Mouse (Mus musculus) limb, embryonic 11.5 days (tissue): ENCODE results near the gene Cryz. TPM values are rescaled to one million over a fixed set of nuclear protein-coding genes. Genes with fewer than 3 reads are reported as not detected.

Source experiments
- ATAC-seq: fragments of 200-750 bp; cut with Nextera tagmentation; 2 replicates; pipeline ENCODE4 v1.8.0; 2017; ENCODE audit warnings: low read depth; ENCODE audit not compliant: insufficient number of reproducible peaks, low FRiP score, low TSS enrichment
- DNase-seq: peaks from one replicate; pipeline ENCODE4 v3.0.0-alpha.2; 2015; ENCODE audit warnings: low spot score
- H3K27ac ChIP-seq: fragments of 300-500 bp; sonication (generic); replicated peaks from 2 replicates; pipeline ENCODE4 v1.5.1; 2014; ENCODE audit warnings: low read depth, mild to moderate bottlenecking, low read length
- H3K27me3 ChIP-seq: fragments of 300-500 bp; sonication (generic); 2 replicates; pipeline ENCODE4 v1.6.1; 2014; ENCODE audit warnings: mild to moderate bottlenecking, low read length, mixed read lengths; ENCODE audit not compliant: control insufficient read depth, insufficient read depth
- H3K36me3 ChIP-seq: fragments of 300-500 bp; sonication (generic); 2 replicates; pipeline ENCODE4 v1.6.1; 2014; ENCODE audit warnings: mild to moderate bottlenecking, low read length, moderate library complexity, mixed read lengths; ENCODE audit not compliant: control insufficient read depth, insufficient read depth
- H3K4me1 ChIP-seq: fragments of 300-500 bp; sonication (generic); 2 replicates; pipeline ENCODE4 v1.6.1; 2014; ENCODE audit warnings: low read length, mixed read lengths; ENCODE audit not compliant: control insufficient read depth, insufficient read depth
- H3K4me2 ChIP-seq: fragments of 300-500 bp; sonication (generic); 2 replicates; pipeline ENCODE4 v1.6.1; 2014; ENCODE audit warnings: low read depth, mild to moderate bottlenecking, moderate library complexity; ENCODE audit not compliant: severe bottlenecking
- H3K4me3 ChIP-seq: fragments of 300-500 bp; sonication (generic); 2 replicates; pipeline ENCODE4 v1.5.1; 2014; ENCODE audit warnings: low read depth, low read length
- H3K9ac ChIP-seq: fragments of 300-500 bp; sonication (generic); 2 replicates; pipeline ENCODE4 v1.6.1; 2014; ENCODE audit warnings: mild to moderate bottlenecking, low read length
- H3K9me3 ChIP-seq: fragments of 300-500 bp; sonication (generic); 2 replicates; pipeline ENCODE4 v1.6.1; 2016; ENCODE audit warnings: low read length; ENCODE audit not compliant: control insufficient read depth
- WGBS: fragments of 180-500 bp; shearing (Covaris S2); extraction: QIAGEN DNeasy Blood & Tissue Kit; methylation state at CpG from one replicate; pipeline ENCODE4 v1.1.7; 2014; 5-methylcytosine and 5-hydroxymethylcytosine counted together
- polyA plus RNA-seq: library from polyadenylated mRNA; unstranded; fragments of >200 nt; fragmentation: Nextera tagmentation; extraction: Ambion mirVana; gene quantifications from 2 replicates; pipeline ENCODE4 v1.2.1, GENCODE M21; 2014

The Cryz gene
- polyA plus RNA-seq, 1 experiment from 2014 or later: 29.2 TPM

DNA sequence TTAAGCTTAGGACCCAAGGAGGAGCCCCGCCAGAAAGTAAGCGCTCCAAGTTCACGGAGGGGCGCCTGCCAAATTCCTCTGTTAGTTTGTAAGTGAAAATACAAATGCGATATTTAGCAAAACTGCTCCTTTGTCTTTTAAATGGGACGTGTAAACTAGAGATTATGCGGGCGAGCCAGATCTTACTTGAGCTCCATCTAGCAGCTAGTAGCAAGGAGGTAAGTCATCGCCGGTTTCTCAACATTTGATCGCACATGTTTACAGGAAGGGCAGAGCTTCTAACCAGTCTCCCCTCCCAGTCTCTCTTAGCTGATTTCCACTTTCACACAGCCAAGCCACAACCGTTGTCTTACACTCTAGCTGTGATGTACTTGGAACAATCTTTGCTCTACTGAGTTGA is 25.7 kb upstream of the Cryz start:
- Histone ChIP-seq H3K4me2 (peak overlapping the region; percentile 17; the same call in 1 of the 2 replicates), H3K4me3 (no peak overlapping the region), H3K9me3 (no peaks in the 10 kb centered on the region), H3K27me3 (no peaks in the 10 kb centered on the region), H3K36me3 (no peaks in the 10 kb centered on the region), H3K27ac (no peak overlapping the region), H3K4me1 (no peaks in the 10 kb centered on the region), H3K9ac (no peak overlapping the region)
- WGBS: 10% methylated on average over 12 of the region's 12 CpGs
- DNase-seq (peak; percentile 29), ATAC-seq (no peak)

DNA sequence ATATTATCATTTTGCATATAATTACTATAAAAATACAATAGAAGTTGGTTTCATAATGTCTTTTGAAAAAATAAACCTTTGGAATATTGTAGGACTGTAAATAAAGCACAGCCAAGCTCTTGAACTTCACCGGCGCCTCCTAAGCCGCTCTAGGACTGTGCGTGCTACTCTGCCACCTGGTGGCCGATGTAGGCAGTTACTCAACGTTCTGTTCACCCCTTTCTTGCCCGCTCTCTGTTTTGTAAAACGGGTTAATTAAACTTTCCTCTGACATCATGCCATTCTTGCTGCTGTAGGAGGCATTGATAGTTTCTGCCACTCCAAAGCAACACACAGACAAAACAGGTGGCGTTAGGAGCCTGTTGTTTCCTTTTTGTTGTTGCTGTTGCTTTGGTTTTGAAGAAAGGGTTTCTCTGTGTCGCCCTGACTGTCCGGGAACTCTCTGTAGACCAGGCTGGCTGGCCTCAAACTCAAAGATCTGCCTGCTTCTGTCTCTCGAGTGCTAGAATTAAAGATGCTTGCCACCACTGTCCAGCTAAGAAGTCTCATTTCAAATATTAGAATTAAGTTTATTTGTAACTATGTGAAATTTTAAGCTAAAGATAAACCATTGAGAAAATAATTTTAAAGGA is 24.1 kb upstream of the Cryz start:
- Histone ChIP-seq H3K27ac (no peak overlapping the region), H3K27me3 (no peaks in the 10 kb centered on the region), H3K4me2 (no peak overlapping the region), H3K9me3 (no peaks in the 10 kb centered on the region), H3K4me1 (no peaks in the 10 kb centered on the region), H3K4me3 (no peak overlapping the region), H3K9ac (no peak overlapping the region), H3K36me3 (no peaks in the 10 kb centered on the region)
- ATAC-seq (peak; percentile 79), DNase-seq (peak; percentile 89)
- WGBS: 18% methylated on average over 12 of the region's 12 CpGs

DNA sequence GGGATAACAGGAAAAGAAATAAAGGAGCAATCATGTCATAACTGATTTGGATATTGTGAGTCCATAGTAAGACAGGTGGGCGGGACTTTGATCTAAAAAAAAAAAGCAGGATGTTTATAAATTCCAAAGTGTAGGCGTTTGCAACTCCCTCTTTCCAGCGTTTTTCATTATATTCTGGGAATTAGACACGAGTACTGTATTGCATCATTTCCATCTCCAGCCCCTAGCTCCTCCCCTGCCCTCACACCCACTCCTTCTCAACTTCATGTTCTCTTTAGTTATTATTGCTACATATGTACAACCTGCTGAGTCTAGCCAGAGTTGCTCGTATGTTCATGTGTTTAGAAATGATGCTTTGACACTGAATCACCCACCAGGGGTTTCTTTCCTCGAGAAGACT is 22.8 kb upstream of the Cryz start:
- Histone ChIP-seq H3K4me1 (no peaks in the 10 kb centered on the region), H3K4me2 (no peak overlapping the region), H3K4me3 (no peak overlapping the region), H3K9ac (no peak overlapping the region), H3K9me3 (no peaks in the 10 kb centered on the region), H3K27me3 (no peaks in the 10 kb centered on the region), H3K36me3 (peaks cover under 1% of the 10 kb centered on the region; the same call in 1 of the 2 replicates), H3K27ac (no peak overlapping the region)
- WGBS: 67% methylated on average over 6 of the region's 6 CpGs
- ATAC-seq: no peak
- DNase-seq: no peak

DNA sequence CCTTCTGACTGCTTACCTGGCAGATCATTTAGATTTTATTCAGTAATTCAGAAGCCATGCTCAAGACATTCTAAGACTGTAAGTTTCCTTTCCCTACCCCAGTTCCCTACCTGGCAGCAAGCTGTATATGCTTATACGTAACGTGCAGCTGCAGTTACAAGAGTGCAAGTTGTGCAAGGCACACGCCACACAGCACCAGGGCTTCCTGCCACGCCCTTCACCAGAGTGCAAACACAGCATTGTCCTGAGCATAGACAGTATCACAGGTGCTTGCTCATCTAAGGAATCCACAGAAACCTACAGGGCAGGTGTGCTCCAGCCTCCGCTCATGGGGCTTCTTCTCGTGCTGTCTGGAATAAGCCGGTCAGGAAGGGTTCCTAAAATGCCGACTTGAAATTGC is 18.6 kb upstream of the Cryz start:
- H3K4me3 ChIP-seq: no peak overlapping the region
- 92% methylated on average over 7 of the region's 8 CpGs for WGBS
- H3K9ac ChIP-seq: no peak overlapping the region
- H3K4me2 ChIP-seq: no peak overlapping the region
- no peaks in the 10 kb centered on the region for H3K9me3 ChIP-seq
- DNase-seq: no peak
- ATAC-seq: no peak
- no peak overlapping the region for H3K27ac ChIP-seq
- H3K4me1 ChIP-seq: no peaks in the 10 kb centered on the region
- H3K36me3 ChIP-seq: peaks cover 3% of the 10 kb centered on the region; the same call in 1 of the 2 replicates
- H3K27me3 ChIP-seq: no peaks in the 10 kb centered on the region

DNA sequence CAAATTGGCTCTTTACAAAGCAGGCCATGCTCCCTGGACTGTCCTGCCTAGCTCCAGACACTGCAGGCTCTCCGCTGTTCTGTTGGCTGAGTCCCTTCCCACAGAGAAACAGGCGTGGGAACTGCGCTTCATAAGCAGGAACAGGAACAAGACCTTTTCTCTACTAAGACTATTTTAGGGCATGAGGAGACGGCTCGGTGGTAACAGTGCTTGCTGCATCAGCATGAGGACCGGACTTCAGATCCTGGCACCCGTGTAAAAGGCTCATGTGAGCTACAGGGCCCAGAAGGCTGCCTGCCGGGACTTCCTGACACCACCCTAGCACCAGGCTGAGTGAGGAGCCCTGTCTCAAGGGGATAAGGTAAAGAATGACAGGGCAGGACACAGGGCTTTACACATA is 12.2 kb upstream of the Cryz start:
- Histone ChIP-seq H3K4me2 (no peak overlapping the region), H3K9ac (no peak overlapping the region), H3K27me3 (no peaks in the 10 kb centered on the region), H3K9me3 (no peaks in the 10 kb centered on the region), H3K27ac (no peak overlapping the region), H3K36me3 (no peaks in the 10 kb centered on the region), H3K4me3 (no peak overlapping the region), H3K4me1 (no peaks in the 10 kb centered on the region)
- 94% methylated on average over 8 of the region's 8 CpGs for WGBS
- no peak for DNase-seq
- ATAC-seq: no peak

DNA sequence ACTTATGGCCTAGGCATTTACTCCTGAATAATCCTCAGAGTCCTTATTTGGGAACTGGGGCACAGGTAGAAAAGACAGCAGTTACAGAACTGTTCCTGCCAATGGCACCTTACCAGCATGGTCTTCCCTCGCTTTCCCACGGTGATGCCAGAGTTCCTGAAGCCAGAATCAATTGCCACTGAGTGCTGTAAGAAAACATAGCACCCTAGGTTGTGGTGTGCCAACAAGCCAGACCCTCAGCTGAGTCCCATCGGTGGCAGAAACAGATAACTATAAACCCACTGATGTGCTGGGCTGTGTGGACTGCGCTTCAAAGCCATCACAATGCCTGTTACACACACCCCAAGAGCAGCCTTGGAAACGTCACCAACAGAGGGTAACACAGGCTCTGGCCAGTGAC is 5.5 kb upstream of the Cryz start:
- WGBS: 87% methylated on average over 5 of the region's 5 CpGs

DNA sequence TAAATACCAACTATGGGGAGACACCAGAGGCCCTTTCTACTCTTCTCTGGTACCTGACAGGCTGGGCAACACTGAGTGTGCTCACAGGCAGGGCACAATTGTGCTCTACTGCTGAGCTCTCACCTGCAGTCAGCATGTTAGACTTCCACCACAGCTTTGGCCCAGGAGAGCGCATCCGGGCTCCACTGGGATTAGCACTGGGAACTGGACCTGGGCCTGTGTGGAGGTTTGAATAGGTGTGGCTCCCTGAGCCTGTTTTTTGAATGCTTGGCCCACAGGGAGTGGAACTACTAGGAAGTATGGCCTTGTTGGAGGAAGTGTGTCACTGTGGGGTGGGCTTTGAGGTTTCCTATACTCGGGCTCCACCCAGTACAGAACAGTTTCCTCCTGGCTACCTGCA is 4.9 kb upstream of the Cryz start:
- 88% methylated on average over 3 of the region's 3 CpGs for WGBS
- no peak overlapping the region for H3K9ac ChIP-seq
- peaks cover 6% of the 10 kb centered on the region; the same call in 1 of the 2 replicates for H3K36me3 ChIP-seq
- ATAC-seq (no peak), DNase-seq (no peak)
- no peak overlapping the region for H3K4me2 ChIP-seq
- H3K9me3 ChIP-seq: no peaks in the 10 kb centered on the region
- no peaks in the 10 kb centered on the region for H3K27me3 ChIP-seq
- no peak overlapping the region for H3K4me3 ChIP-seq
- no peak overlapping the region for H3K27ac ChIP-seq
- H3K4me1 ChIP-seq: no peaks in the 10 kb centered on the region

More for the DNA sequence above, 5.5 kb upstream of the Cryz start:
- ATAC-seq (no peak), DNase-seq (no peak)
- H3K4me2 ChIP-seq: no peak overlapping the region
- no peaks in the 10 kb centered on the region for H3K4me1 ChIP-seq
- no peak overlapping the region for H3K27ac ChIP-seq
- H3K36me3 ChIP-seq: peaks cover 6% of the 10 kb centered on the region; the same call in 1 of the 2 replicates
- no peak overlapping the region for H3K4me3 ChIP-seq
- H3K9me3 ChIP-seq: no peaks in the 10 kb centered on the region
- no peak overlapping the region for H3K9ac ChIP-seq
- no peaks in the 10 kb centered on the region for H3K27me3 ChIP-seq

DNA sequence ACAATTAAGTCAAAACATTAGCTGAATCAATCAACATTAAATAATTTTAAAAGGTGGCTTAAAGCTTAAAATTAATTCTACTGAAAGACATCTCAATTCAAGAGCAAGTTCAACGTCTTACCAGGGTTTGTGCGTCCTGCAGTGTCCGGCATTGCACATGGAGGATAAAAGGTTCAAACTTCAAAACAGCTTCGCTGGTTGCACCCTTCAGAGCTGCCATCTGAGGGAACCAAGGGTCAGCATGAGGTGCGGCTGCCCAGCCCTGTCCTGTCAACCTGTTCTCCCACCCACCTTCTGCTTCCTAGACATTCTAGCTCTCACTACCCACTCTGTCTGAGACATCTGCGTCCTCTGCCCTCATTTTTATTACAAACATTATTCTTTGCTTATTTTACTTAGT is 2.9 kb upstream of the Cryz start:
- Histone ChIP-seq H3K4me3 (no peak overlapping the region), H3K4me2 (no peak overlapping the region), H3K4me1 (0 out of 2 replicates have a peak, but pooled peaks cover 2% of the 10 kb centered on the region), H3K27ac (no peak overlapping the region), H3K9ac (no peak overlapping the region), H3K9me3 (no peaks in the 10 kb centered on the region), H3K36me3 (peaks cover 6% of the 10 kb centered on the region; the same call in 1 of the 2 replicates), H3K27me3 (no peaks in the 10 kb centered on the region)
- no peak for DNase-seq
- ATAC-seq: no peak
- WGBS: 91% methylated on average over 6 of the region's 6 CpGs

DNA sequence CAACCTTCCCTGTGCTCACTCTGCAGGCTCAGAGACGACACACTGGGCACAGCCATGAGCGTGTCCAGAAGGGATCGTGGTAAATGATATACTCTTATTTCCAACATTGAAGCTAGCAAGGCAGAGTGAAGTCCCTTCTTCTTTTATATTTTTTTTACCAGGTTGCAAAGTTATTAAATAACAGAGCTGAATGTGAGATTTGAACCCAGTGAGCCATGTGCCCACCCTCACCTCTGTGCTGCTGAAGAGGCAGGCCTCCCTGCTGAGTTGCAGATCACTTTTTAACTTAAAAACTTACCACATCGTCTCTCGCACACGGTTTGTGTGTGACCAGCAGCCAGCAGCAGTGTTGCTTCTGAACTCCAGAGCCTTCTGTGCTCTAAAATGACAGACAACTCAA is 2.4 kb upstream of the Cryz start:
- H3K4me1 ChIP-seq: 0 out of 2 replicates have a peak, but pooled peaks cover 2% of the 10 kb centered on the region
- H3K4me2 ChIP-seq: no peak overlapping the region
- H3K27me3 ChIP-seq: no peaks in the 10 kb centered on the region
- H3K27ac ChIP-seq: no peak overlapping the region
- H3K4me3 ChIP-seq: no peak overlapping the region
- peaks cover 6% of the 10 kb centered on the region; the same call in 1 of the 2 replicates for H3K36me3 ChIP-seq
- no peaks in the 10 kb centered on the region for H3K9me3 ChIP-seq
- 91% methylated on average over 6 of the region's 6 CpGs for WGBS
- ATAC-seq (no peak), DNase-seq (no peak)
- no peak overlapping the region for H3K9ac ChIP-seq
